Mouse (Mus musculus): ENCODE data around the gene Them7.

Gene Them7

GRCm38 (mm10) chr2:105311414-105311813, 87.3 kb downstream of the Them7 start:
- DNase-seq (ENCODE audit: low spot score in 2 of 2) = no peak

GRCm38 (mm10) chr2:105311991-105312390, 87.9 kb downstream of the Them7 start:
- no peak for DNase-seq (ENCODE audit: low spot score in 2 of 2)

DNA sequence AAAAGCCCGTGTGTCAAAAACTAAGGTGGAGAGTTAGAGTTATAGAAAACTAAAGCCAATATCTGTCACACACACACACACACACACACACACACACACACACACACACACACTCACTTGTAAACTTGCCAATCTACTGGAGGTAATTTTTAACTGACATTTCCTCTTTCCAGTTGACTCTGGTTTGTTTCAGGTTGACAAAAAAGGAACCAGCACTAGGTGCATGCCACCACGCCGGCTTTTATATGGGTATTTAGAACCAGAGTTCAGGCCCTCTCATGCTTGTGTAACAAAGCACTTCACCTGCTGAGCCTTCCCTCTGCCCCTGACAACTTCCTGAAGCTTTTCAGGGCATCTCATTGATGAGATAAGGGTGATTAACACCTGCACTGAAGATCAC, 89.0 kb downstream of the Them7 start:
- no peak for DNase-seq (ENCODE audit: low spot score in 2 of 2)

- no peak for DNase-seq (ENCODE audit: low spot score in 2 of 2)
Observed at GRCm38 (mm10) chr2:105317556-105318184, 93.5 kb downstream of the Them7 start.

- DNase-seq (ENCODE audit: low spot score in 2 of 2) = no peak
Observed at GRCm38 (mm10) chr2:105326067-105326466, 101.9 kb downstream of the Them7 start.

GRCm38 (mm10) chr2:105330024-105330423, 105.9 kb downstream of the Them7 start:
- DNase-seq (ENCODE audit: low spot score in 2 of 2) = no peak

DNA sequence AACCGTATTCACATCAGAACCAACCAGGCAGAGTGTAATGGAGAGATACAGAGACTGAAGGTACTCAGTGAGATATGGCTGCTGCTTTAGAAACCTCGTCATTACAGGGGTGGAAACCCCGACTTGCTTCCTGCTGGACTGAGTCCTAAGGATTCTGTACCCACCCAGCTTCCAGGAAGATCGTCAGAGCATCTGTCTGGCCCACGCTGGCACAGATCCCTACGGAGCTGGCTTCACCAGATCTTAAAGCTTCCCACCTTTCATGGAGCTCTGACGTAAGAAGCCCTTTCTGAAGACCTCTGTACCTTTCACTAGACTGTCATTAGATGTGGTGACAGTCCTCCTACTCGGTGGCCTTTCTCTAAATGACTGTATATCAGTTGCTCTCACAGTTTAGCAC, 109.0 kb downstream of the Them7 start:
- DNase-seq (ENCODE audit: low spot score in 2 of 2) = no peak

GRCm38 (mm10) chr2:105333976-105334713, 110.0 kb downstream of the Them7 start:
- DNase-seq (ENCODE audit: low spot score in 2 of 2) = no peak

DNA sequence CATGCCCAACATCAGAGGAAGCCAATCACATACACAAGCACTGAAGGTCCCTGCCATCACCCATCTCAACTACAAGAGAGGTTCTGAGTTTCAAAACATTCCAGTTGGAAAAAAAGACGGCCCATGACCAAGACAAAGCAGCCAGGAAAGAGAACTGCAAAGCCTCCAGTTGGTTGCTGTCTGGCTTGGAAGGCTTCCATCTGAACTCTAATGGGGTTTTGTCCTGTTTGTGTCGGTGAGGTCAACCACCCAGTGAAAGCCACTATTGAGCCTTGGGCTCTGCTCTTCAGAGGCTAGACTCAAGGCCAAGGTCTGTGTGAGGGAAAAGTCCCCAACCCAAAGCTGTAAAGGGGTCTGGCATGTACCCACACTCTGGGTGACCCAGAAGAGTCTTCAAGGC, 111.5 kb downstream of the Them7 start:
- no peak for DNase-seq (ENCODE audit: low spot score in 2 of 2)

DNA sequence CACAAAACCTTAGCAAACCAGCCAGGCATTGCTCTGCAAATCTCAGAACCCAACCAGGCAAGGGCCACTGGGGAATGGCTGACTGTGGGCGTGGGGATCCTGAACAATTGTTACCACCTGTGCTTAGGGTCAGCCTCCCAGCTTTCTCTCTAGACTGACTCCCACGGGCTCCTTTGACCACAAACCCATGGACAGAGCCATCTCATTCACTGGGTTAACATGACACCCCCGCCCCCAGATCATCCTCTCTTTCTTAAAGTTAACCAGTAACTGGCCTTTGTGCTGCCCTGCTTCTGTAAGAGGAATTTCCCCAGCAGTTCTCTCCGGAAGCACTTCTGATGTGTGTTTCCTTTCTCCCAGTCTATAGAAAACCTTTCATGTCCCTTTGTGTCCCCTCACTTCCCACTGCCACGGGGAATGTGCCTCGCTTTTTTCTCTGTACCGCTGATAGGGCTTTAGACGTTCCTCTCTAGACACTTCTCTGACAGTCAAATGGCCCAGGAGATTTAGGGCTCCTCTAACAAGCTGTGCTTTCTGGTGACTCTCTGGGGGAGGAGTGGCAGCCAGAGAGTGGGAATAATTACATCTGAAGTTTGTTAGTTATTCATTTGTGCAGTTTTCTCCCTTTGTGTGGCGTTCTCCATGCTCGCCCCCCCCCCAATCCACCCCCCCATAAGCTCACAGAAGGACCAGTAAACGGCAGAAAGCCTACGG, 112.4 kb downstream of the Them7 start:
- DNase-seq (ENCODE audit: low spot score in 2 of 2) = no peak

- no peak for DNase-seq (ENCODE audit: low spot score in 2 of 2)
Observed at GRCm38 (mm10) chr2:105337171-105337875, 113.2 kb downstream of the Them7 start.

DNA sequence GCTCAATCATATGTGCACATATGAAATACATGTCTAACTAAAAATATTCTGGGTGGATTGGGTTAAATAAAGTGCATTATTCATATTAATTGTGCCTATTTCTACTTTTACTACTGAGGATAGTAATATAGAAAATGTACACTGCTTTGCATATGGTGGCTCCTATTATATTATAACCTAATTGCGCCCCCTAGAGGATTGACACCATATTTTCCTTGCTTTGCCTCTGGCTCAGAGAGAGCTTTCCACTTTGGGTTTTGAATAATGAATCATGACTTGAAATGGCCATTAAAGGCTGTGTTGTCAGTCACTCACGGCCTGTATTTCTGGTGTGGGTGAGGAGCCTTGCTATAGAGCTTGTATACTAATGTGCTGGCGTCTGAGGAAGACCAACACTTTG, 115.9 kb downstream of the Them7 start:
- no peak for DNase-seq (ENCODE audit: low spot score in 2 of 2)

DNA sequence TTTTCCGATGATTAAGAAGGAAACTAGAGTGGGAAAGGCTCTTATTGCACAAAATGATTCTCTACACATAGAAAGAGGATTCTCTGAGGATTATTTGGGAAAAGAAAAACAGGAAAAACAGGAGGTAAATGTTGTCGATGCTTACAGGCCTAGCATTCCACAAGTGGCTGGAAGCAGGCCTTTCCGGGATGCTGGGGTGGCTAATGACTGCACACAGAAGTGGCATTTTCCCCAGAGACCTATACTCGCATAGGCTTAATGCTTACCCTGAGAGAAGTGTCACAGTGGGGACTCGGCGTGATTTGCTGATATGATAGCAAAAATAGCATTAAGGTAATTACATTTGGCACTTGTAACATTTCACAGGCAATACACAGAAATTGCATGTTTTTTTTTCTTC, 124.8 kb downstream of the Them7 start:
- DNase-seq (ENCODE audit: low spot score in 2 of 2) = no peak

- no peak for DNase-seq (ENCODE audit: low spot score in 2 of 2)
Observed at GRCm38 (mm10) chr2:105356791-105357190, 132.7 kb downstream of the Them7 start.

DNA sequence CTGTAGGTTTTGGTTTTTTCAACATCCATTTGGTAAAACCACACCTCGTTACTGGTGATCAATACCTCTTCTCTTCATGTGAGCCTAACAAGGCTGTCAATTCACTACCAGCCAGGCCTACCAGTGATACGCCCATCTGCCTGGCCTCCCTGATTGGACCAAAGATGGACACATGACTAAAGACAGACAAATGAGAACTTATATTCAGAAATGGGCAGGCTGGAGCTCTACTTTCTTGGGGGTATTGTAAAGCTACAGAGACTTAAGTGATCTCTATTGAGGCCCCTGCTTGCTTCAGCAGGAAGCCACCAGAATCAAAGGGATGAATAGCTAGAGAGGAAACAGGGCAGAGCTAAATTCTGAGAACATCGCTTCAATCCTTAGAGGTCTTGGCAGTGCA, 133.9 kb downstream of the Them7 start:
- DNase-seq (ENCODE audit: low spot score in 2 of 2) = no peak

DNA sequence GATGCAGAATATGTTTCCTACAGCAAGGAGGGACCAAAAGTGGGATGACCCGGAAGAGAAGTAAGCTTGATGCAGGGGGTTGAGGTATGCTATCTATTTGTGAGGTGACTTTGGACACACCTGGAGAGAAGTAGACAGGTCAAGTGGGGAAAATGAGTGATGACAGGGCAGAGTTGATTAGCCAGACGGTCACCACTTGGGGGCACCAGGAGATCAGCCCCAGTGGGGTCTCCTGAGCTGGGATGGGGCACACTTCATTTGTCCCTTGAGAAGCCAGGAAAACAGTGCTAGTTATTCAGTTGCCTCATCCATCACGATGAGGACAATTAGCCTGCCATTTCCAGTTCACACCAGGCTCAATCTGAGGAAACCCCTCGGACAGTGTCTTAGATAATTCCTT, 143.5 kb downstream of the Them7 start:
- no peak for DNase-seq (ENCODE audit: low spot score in 2 of 2)

DNA sequence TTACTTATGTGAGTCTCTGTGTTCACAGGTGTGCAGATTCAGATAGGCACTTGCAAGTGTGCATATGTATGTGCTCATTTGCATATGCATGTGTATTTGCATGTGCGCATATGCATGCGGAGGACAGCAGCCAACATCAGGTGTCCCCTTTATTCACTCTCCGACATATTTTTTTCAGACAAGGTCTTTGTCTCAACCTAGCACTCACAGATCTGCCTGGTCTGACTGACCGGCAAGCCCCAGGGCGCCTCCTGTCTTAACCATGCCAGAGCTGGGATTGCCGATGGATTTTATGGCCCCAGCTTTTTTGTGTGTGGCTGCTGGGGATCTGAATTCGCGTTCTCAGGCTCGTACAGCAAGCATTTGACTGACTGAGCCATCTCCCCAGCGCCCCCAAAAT, 146.1 kb downstream of the Them7 start:
- no peak for DNase-seq (ENCODE audit: low spot score in 2 of 2)

DNA sequence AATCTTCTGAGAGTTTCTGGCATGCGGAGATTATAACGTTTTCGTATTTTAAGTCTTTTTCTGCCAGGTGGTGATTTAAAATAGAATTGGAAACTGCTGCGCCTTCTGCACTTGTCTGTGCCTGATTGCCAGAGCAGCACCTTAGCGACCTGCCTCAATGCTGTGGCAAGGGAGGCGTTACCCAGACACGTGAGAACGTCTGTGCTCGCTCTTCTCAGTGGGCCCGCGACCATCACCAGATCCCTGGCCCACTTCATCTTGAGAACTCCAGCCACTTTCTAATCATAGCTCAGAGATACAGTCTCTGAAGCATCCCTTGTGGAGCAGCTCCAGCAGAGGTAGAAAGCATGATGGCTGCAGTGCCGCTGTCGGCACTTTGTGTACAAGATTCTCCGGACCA, 146.6 kb downstream of the Them7 start:
- no peak for DNase-seq (ENCODE audit: low spot score in 2 of 2)

- no peak for DNase-seq (ENCODE audit: low spot score in 2 of 2)
Observed at GRCm38 (mm10) chr2:105372156-105372555, 148.0 kb downstream of the Them7 start.

GRCm38 (mm10) chr2:105372727-105373126, 148.6 kb downstream of the Them7 start:
- DNase-seq (ENCODE audit: low spot score in 2 of 2) = no peak

GRCm38 (mm10) chr2:105373658-105374057, 149.5 kb downstream of the Them7 start:
- DNase-seq (ENCODE audit: low spot score in 2 of 2) = no peak

GRCm38 (mm10) chr2:105375261-105375660, 151.1 kb downstream of the Them7 start:
- DNase-seq (ENCODE audit: low spot score in 2 of 2) = no peak

All from spleen, postnatal 4 days (tissue).